Mouse (Mus musculus): ENCODE measurements at regions not wholly inside any gene's neighbourhood (a gene's known extent, or its start where the extent isn't known, plus 50 kb on each side); places are given as distances from the start of the nearest gene placed in this dataset.

DNA sequence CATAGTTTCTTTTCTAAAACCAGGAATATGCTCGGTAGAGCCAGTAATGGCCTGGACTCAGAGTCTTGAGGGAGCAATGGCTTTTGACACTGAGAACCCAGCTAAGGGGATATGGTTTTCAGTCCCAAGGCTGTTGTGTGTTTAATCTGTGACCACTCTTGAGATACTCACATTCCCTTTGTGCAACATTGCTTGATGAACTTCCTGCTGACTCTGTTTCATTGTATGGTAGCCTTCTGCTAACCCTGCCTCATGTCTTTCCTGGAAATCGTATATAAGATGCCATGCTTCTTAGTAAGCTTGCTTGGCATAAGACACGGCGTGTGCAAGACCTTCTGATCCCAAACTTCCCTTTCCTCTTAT is 92.7 kb upstream of the Cpsf6 start:
- Histone ChIP-seq H3K4me2 (no peak overlapping the region), H3K4me3 (replicated peaks) (no peak overlapping the region), H3K27ac (no peak overlapping the region), H3K4me1 (no peaks in the 10 kb centered on the region), H3K36me3 (no peaks in the 10 kb centered on the region), H3K9ac (no peak overlapping the region), H3K9me3 (0 out of 2 replicates have a peak, but pooled peaks cover 4% of the 10 kb centered on the region), H3K27me3 (replicated peaks) (no peaks in the 10 kb centered on the region)
- WGBS: 80% methylated on average over 4 of the region's 4 CpGs
- no peak for ATAC-seq (ENCODE audit: insufficient read depth, low FRiP score, low read depth)

DNA sequence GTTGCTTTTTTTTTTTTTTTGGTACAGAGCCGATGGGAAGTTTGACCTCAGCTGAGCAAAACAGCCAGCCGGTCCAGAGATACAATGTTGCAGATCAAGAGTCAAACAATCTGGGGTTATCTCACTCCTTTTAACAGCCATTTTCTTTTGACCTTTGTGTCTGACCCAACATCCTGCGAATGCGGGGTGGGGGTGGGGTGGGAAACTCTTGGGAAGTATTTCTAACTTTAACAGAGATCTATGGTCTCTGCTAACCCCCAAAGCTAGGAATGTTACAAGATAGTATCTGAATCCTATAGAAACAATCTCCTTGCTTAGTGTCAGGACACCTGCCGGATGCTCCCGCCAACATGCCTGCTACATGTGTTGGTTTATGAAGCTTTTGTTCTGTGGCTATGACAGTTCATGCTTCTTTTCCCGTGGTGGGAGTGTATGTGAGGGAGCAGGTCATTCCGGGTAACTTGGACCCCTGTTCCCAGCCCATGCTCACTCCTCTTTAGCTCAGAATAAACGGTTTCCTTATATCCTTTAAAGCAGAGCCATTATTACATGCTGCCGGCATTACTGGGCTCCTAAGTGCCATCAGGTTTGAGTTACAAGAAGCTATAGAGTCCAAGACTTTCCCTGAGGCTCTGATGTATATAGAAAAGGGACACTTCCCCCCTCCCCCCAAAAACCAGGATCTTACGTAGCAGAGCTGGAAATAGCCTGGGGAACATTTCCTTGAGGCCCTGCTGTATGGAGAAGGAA is 92.2 kb upstream of the Cpsf6 start:
- Histone ChIP-seq H3K27me3 (replicated peaks) (no peaks in the 10 kb centered on the region), H3K9ac (no peak overlapping the region), H3K4me2 (no peak overlapping the region), H3K36me3 (no peaks in the 10 kb centered on the region), H3K4me3 (replicated peaks) (no peak overlapping the region), H3K27ac (no peak overlapping the region), H3K9me3 (0 out of 2 replicates have a peak, but pooled peaks cover 4% of the 10 kb centered on the region), H3K4me1 (no peaks in the 10 kb centered on the region)
- 39% methylated on average over 11 of the region's 11 CpGs for WGBS
- ATAC-seq (ENCODE audit: insufficient read depth, low FRiP score, low read depth): no peak

DNA sequence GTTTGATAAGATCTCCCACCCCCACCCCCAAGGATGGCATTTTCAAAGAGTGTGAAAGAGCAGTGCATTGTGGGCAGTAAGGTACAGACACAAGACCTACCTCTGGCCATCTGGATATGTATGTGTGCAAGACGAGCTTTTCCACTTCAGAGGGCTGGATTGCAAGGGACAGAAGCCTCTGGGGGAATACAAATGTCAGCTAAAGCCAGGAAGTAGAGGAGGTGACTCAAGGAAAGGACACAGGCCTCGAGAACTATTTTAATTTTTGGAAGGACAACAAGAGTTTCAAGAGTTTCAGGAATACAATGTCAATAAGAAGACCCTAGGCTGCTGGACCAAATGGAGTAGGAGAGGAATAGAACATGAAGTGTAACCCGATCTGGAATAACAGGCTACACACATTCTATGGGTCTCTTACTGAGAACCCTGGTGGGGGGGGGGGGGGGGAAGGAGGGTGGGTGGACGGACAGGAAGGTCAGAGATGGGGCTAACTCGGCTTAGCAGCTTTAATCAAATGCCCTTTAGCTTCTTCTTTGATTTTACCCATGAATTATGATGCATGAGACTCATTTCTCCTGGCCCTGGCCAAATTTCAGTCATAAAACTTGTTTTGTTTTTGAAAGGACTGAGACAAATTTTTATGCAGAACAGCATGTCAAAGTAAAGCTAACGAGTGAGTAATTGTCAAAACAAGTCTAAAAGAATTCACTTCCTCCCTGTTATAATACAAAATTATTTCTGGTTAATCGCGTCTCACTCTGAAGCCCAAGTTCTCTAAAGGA is 91.4 kb upstream of the Cpsf6 start:
- no peak overlapping the region for H3K4me2 ChIP-seq

DNA sequence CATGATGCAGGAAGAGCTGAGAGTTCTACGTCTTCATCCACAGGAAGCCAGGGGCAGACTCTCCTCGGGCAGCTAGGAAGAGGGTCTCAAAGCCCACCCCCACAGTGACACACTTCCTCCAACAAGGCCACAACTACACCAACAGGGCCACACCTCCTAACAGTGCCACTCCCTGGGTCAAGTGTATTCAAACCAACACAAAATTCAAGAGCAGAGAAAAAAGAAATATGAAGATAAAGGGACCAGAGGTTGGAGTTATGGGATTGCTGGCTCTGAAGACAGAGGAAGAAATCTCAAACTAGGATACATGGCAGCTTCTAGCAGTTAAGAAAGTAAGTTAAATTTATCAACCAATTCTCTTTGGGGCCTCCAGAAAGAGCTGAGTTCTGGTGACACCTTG is 90.7 kb upstream of the Cpsf6 start:
- H3K4me2 ChIP-seq: no peak overlapping the region
- no peak overlapping the region for H3K4me3 ChIP-seq (replicated peaks)
- H3K27ac ChIP-seq: no peak overlapping the region
- H3K9ac ChIP-seq: no peak overlapping the region
- ATAC-seq (ENCODE audit: insufficient read depth, low FRiP score, low read depth): no peak
- no peaks in the 10 kb centered on the region for H3K4me1 ChIP-seq
- no peaks in the 10 kb centered on the region for H3K27me3 ChIP-seq (replicated peaks)
- H3K9me3 ChIP-seq: 0 out of 2 replicates have a peak, but pooled peaks cover 4% of the 10 kb centered on the region
- 91% methylated on average over 2 of the region's 2 CpGs for WGBS
- no peaks in the 10 kb centered on the region for H3K36me3 ChIP-seq

More for the DNA sequence above, 91.4 kb upstream of the Cpsf6 start:
- Histone ChIP-seq H3K9me3 (0 out of 2 replicates have a peak, but pooled peaks cover 4% of the 10 kb centered on the region), H3K4me1 (no peaks in the 10 kb centered on the region), H3K36me3 (no peaks in the 10 kb centered on the region), H3K27ac (no peak overlapping the region), H3K4me3 (replicated peaks) (no peak overlapping the region), H3K27me3 (replicated peaks) (no peaks in the 10 kb centered on the region), H3K9ac (no peak overlapping the region)
- WGBS: 41% methylated on average over 8 of the region's 8 CpGs
- no peak for ATAC-seq (ENCODE audit: insufficient read depth, low FRiP score, low read depth)

DNA sequence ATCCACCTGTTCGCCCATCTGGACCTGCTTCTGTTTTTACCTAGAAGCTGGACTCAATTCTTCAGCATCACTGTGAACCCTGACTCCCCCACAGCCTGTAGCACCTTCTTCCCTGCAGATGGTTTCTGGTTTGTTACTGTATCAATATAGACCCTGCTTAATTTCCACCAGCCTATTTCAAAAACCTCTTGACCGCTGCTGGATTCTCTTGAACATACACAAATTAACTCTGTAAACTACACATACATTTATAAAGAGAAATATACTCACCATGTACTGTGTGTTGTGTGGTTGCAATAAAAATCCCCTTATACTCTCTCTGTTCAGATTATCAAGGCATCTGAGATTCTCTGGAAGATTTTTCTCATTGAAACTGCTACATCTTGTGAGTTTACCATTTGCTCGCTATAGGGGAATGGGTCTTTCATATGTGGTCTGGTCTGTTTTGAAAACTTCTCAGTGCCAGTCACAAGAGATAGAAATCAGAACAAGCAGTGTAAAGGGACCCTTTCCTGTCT is 89.8 kb upstream of the Cpsf6 start:
- H3K4me2 ChIP-seq: no peak overlapping the region
- H3K9ac ChIP-seq: no peak overlapping the region
- H3K9me3 ChIP-seq: 0 out of 2 replicates have a peak, but pooled peaks cover 4% of the 10 kb centered on the region
- no peaks in the 10 kb centered on the region for H3K4me1 ChIP-seq
- no peak for ATAC-seq (ENCODE audit: insufficient read depth, low FRiP score, low read depth)
- no peak overlapping the region for H3K4me3 ChIP-seq (replicated peaks)
- H3K27ac ChIP-seq: no peak overlapping the region
- 92% methylated on average over 3 of the region's 3 CpGs for WGBS
- H3K36me3 ChIP-seq: no peaks in the 10 kb centered on the region
- H3K27me3 ChIP-seq (replicated peaks): no peaks in the 10 kb centered on the region

DNA sequence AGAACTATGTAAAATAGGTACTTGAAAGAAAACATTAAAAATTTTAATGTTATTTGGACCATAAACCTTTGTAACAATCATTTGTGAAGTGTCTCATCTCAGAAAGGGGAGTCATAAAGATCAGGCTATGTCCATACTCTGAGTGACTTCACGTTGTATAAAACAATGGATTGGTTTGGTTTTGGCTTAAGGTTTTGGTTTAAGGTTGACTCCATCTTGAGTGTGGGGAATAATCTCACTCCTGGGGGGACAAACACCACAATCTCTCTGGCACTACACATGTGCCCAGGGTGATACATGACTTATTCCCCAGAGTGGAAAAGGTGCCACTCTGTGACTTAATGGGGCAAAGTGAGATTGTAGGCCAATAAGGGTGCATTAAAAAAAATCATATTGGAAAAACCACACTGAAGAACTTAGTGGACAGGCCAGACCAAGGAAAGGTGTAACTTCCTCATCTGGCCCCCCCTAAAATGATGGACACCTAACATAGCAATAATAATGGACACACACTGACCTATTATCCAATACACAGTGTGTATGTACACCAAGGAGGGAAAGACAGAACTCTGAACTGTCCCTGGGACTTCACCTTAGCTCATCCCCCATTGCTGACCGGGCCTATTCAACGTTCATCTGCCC is 89.2 kb upstream of the Cpsf6 start:
- 86% methylated on average over 3 of the region's 3 CpGs for WGBS
- 0 out of 2 replicates have a peak, but pooled peaks cover 4% of the 10 kb centered on the region for H3K9me3 ChIP-seq
- H3K27ac ChIP-seq: no peak overlapping the region
- no peaks in the 10 kb centered on the region for H3K36me3 ChIP-seq
- ATAC-seq (ENCODE audit: insufficient read depth, low FRiP score, low read depth): no peak
- no peak overlapping the region for H3K9ac ChIP-seq
- H3K27me3 ChIP-seq (replicated peaks): no peaks in the 10 kb centered on the region
- H3K4me1 ChIP-seq: no peaks in the 10 kb centered on the region
- H3K4me3 ChIP-seq (replicated peaks): no peak overlapping the region
- H3K4me2 ChIP-seq: no peak overlapping the region

DNA sequence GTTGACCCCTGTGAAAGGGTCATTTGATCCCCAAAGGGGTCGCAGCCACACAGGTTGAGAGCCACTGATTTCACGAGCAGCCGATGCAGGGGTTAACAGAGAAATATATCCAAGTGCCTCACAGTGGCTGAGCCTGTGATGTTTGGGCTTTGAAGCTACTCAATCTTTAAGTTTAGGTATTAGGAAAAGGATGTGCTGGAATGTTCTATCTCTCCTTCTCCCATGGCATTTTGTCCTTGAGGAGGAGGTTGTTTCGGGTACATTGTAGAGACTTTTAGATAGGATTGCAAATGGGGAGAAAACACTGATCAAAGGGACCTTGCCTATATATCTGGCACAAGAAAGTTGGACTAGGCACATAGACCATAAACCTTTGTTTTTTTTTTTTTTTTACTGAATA is 88.6 kb upstream of the Cpsf6 start:
- H3K4me1 ChIP-seq: no peaks in the 10 kb centered on the region
- ATAC-seq (ENCODE audit: insufficient read depth, low FRiP score, low read depth): no peak
- no peaks in the 10 kb centered on the region for H3K9me3 ChIP-seq
- WGBS: 85% methylated on average over 4 of the region's 4 CpGs
- no peak overlapping the region for H3K27ac ChIP-seq
- no peak overlapping the region for H3K9ac ChIP-seq
- no peaks in the 10 kb centered on the region for H3K27me3 ChIP-seq (replicated peaks)
- no peaks in the 10 kb centered on the region for H3K36me3 ChIP-seq
- H3K4me3 ChIP-seq (replicated peaks): no peak overlapping the region
- no peak overlapping the region for H3K4me2 ChIP-seq

DNA sequence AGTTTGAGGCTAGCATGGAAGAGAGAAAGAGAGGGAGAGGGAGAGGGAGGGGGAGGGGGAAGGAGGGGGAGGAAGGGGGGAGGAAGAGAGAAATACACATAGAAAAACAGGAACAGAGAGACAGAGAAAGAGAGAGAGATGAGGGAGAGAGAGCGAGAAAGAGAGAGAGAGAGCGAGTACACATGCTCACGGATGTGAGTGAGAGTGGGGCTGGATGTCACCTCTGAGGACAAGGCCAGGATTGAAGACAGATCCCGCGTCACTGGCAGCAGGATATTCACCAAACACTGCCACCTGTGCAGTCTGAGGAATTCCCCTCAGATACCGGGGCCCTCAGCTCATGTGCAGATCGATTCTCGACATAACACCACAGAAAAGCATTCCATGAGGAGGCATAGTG is 87.3 kb upstream of the Cpsf6 start:
- H3K27me3 ChIP-seq (replicated peaks): no peaks in the 10 kb centered on the region
- H3K4me1 ChIP-seq: no peaks in the 10 kb centered on the region
- H3K4me3 ChIP-seq (replicated peaks): no peak overlapping the region
- H3K9me3 ChIP-seq: no peaks in the 10 kb centered on the region
- no peaks in the 10 kb centered on the region for H3K36me3 ChIP-seq
- H3K27ac ChIP-seq: no peak overlapping the region
- H3K9ac ChIP-seq: no peak overlapping the region
- ATAC-seq (ENCODE audit: insufficient read depth, low FRiP score, low read depth): no peak
- H3K4me2 ChIP-seq: no peak overlapping the region
- WGBS: 84% methylated on average over 8 of the region's 8 CpGs

DNA sequence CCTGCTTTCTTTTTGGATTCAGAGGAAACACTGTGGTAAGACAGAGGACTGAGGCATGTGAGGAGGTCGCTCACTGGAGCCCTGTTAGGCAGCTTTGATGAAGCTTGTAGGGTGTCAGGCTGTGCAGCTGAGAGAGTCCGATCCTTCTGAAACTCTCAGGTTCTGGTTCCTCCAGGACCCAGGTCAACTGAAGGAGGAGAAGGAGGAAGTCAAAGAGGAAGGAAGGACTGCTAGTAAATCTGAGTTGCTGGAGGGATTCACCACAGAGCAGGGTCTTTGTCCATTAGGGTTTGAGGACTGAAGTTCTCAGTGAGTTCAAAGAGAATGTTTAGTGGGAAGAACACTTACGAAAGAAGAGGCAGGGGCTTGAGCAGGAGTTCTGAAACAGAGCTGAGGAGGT is 86.6 kb upstream of the Cpsf6 start:
- WGBS: 83% methylated on average over 3 of the region's 3 CpGs
- no peak overlapping the region for H3K9ac ChIP-seq
- no peak for ATAC-seq (ENCODE audit: insufficient read depth, low FRiP score, low read depth)
- no peak overlapping the region for H3K4me3 ChIP-seq (replicated peaks)
- no peaks in the 10 kb centered on the region for H3K4me1 ChIP-seq
- no peak overlapping the region for H3K27ac ChIP-seq
- H3K27me3 ChIP-seq (replicated peaks): no peaks in the 10 kb centered on the region
- H3K9me3 ChIP-seq: no peaks in the 10 kb centered on the region
- no peak overlapping the region for H3K4me2 ChIP-seq
- no peaks in the 10 kb centered on the region for H3K36me3 ChIP-seq

DNA sequence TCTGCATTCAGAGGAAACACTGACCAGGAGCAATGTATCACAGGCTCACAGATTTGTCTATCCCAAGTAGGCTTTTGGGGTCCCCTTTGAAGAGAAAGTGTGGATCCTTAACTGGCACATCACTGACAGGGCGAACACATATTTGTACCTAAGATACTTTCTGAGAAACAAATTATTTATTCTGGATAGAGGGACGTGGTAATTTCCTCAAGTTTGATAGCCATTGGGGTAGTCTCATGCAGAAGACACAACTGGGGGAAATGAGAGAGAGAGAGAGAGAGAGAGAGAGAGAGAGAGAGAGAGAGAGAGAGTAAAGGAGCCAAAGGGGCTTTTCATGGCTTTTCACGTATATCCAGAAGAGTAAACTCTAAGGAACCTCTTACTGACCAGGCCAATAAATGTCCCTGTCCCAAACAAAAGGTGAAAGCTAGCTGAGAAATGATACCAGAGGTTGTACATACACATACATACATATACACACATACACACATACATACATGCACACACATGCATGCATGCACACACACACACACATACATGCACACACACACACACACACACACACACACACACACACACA is 85.9 kb upstream of the Cpsf6 start:
- Histone ChIP-seq H3K9ac (no peak overlapping the region), H3K4me2 (no peak overlapping the region)

DNA sequence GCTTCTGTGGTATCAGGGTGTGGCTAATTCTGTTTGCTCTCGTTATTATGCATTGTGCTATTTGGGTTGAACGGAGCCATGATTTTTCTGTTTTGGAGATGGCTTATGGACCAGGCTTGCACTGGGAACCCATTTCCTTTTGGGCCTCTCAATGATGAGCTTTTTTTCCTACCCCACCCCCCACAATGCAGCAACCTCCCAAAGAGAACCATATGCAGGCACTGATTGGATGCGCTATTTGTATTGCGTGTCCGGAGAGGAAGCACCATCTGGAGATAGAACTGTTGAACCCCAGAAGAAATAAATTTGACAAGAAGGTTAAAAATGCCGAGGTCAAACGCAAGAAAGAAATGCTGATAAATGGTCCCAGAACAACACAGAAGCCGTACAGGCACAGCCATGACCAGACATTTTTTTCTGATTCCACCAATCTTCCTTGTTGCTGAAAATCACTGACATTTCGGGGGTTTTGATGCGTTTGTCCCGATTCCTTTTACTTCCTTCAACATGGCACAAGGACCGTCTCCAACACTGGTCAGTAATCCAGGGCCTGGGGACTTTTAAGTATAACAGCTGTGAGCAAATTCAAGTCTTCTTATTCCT is 85.3 kb upstream of the Cpsf6 start:
- no peak overlapping the region for H3K4me3 ChIP-seq (replicated peaks)
- H3K27me3 ChIP-seq (replicated peaks): no peaks in the 10 kb centered on the region
- 75% methylated on average over 12 of the region's 12 CpGs for WGBS
- no peaks in the 10 kb centered on the region for H3K36me3 ChIP-seq
- no peaks in the 10 kb centered on the region for H3K4me1 ChIP-seq
- H3K9me3 ChIP-seq: no peaks in the 10 kb centered on the region
- no peak overlapping the region for H3K9ac ChIP-seq
- H3K4me2 ChIP-seq: no peak overlapping the region
- no peak for ATAC-seq (ENCODE audit: insufficient read depth, low FRiP score, low read depth)
- no peak overlapping the region for H3K27ac ChIP-seq

More for the DNA sequence above, 85.9 kb upstream of the Cpsf6 start:
- WGBS: 75% methylated on average over 3 of the region's 3 CpGs
- Histone ChIP-seq H3K4me3 (replicated peaks) (no peak overlapping the region), H3K36me3 (no peaks in the 10 kb centered on the region), H3K27me3 (replicated peaks) (no peaks in the 10 kb centered on the region), H3K27ac (no peak overlapping the region), H3K9me3 (no peaks in the 10 kb centered on the region), H3K4me1 (no peaks in the 10 kb centered on the region)
- ATAC-seq (ENCODE audit: insufficient read depth, low FRiP score, low read depth): no peak
